ENCODE assay signal across 19 mouse cellular contexts in genomic region chr14:121714268-121714667, GRCm38 (mm10).
A peak's percentile ranks its signal among the peaks of the same experiment; 100 is the strongest.
DNase-seq lines count a peak whose midpoint lies in the region; ATAC-seq and TF ChIP-seq lines count a peak whose summit lies in the region.
"Had no signal": no experiment of that assay in that cellular context is flagged by ENCODE, and none has a peak within 500 bp of the region (broad histone marks: within the 10 kb centered on the region; RNA-seq: fewer than 3 reads in every experiment).

No protein-coding gene starts in this region.

- TF ChIP-seq CTCF in G1E (IDR thresholded peaks at IDR 0.05; ENCODE audit: low read depth, low read length), result no peak

- H3K27me3 ChIP-seq in heart, embryonic 10.5 days (ENCODE audit: insufficient read depth, poor library complexity, severe bottlenecking), result no peaks in the 10 kb centered on the region
- H3K27me3 ChIP-seq in midbrain, embryonic 10.5 days (ENCODE audit: low read depth, poor library complexity, severe bottlenecking), result no peaks in the 10 kb centered on the region
- H3K27me3 ChIP-seq in midbrain, embryonic 16.5 days (ENCODE audit: control insufficient read depth, insufficient read depth, low read depth, low read length), result no peaks in the 10 kb centered on the region
- H3K27me3 ChIP-seq in G1E (ENCODE audit: insufficient read depth, low read length), result no peaks in the 10 kb centered on the region
- H3K27me3 ChIP-seq: hindbrain, embryonic 15.5 days; liver, embryonic 15.5 days; neural tube, embryonic 13.5 days had no signal

- 59% methylated on average over 2 of the region's 2 CpGs for WGBS in heart, embryonic 10.5 days
- 59% methylated on average over 2 of the region's 2 CpGs for WGBS in midbrain, embryonic 10.5 days
- WGBS in midbrain, embryonic 16.5 days, result 53% methylated on average over 2 of the region's 2 CpGs

- ATAC-seq in midbrain, embryonic 16.5 days, result no peak
- ATAC-seq in G1E (ENCODE audit: extremely low read depth, insufficient number of reproducible peaks, low FRiP score, poor library complexity, severe bottlenecking), result 0 out of 2 replicates have a peak, but pooled peaks have one; percentile 29
- peak; percentile 13; the same call in 1 of the 2 replicates for ATAC-seq in granulocyte monocyte progenitor cell, adult 5-6 weeks (replicated peaks; ENCODE audit: poor library complexity, severe bottlenecking)

- no peak overlapping the region for H3K4me3 ChIP-seq in heart, embryonic 10.5 days
- no peak overlapping the region for H3K4me3 ChIP-seq in midbrain, embryonic 10.5 days
- no peak overlapping the region for H3K4me3 ChIP-seq in midbrain, embryonic 16.5 days (ENCODE audit: low read depth, low read length)
- no peak overlapping the region for H3K4me3 ChIP-seq in G1E (ENCODE audit: low read depth, low read length)
- H3K4me3 ChIP-seq: hindbrain, embryonic 15.5 days; left cerebral cortex, adult 2 months; limb, embryonic 13.5 days; liver, embryonic 15.5 days; neural tube, embryonic 13.5 days had no signal

- peak overlapping the region; percentile 72 for H3K27ac ChIP-seq in heart, embryonic 10.5 days
- peak overlapping the region; percentile 82 for H3K27ac ChIP-seq in midbrain, embryonic 10.5 days (replicated peaks)
- no peak overlapping the region for H3K27ac ChIP-seq in midbrain, embryonic 16.5 days (ENCODE audit: low read length)
- H3K27ac ChIP-seq: left cerebral cortex, adult 2 months; liver, embryonic 15.5 days; neural tube, embryonic 13.5 days had no signal

- no peak overlapping the region for H3K9ac ChIP-seq in midbrain, embryonic 16.5 days (ENCODE audit: low read depth, low read length)
- H3K9ac ChIP-seq: hindbrain, embryonic 15.5 days; limb, embryonic 13.5 days; liver, embryonic 15.5 days; neural tube, embryonic 13.5 days had no signal

- no peaks in the 10 kb centered on the region for H3K9me3 ChIP-seq in heart, embryonic 10.5 days
- H3K9me3 ChIP-seq in midbrain, embryonic 10.5 days (replicated peaks), result no peaks in the 10 kb centered on the region
- no peaks in the 10 kb centered on the region for H3K9me3 ChIP-seq in midbrain, embryonic 16.5 days (replicated peaks; ENCODE audit: control insufficient read depth, low read length, poor library complexity, severe bottlenecking)
- H3K9me3 ChIP-seq in G1E (replicated peaks), result no peaks in the 10 kb centered on the region
- H3K9me3 ChIP-seq: hindbrain, embryonic 15.5 days; limb, embryonic 13.5 days; liver, embryonic 15.5 days; neural tube, embryonic 13.5 days had no signal

- H3K4me1 ChIP-seq in heart, embryonic 10.5 days, result peaks cover 49% of the 10 kb centered on the region
- peaks cover 44% of the 10 kb centered on the region for H3K4me1 ChIP-seq in midbrain, embryonic 10.5 days
- peaks cover 22% of the 10 kb centered on the region for H3K4me1 ChIP-seq in midbrain, embryonic 16.5 days (ENCODE audit: control insufficient read depth, insufficient read depth, low read length)
- peaks cover 19% of the 10 kb centered on the region for H3K4me1 ChIP-seq in G1E (ENCODE audit: insufficient read depth, low read depth, low read length)

- H3K4me2 ChIP-seq in midbrain, embryonic 16.5 days (ENCODE audit: low read length), result no peak overlapping the region
- H3K4me2 ChIP-seq: hindbrain, embryonic 15.5 days; limb, embryonic 13.5 days; liver, embryonic 15.5 days; neural tube, embryonic 13.5 days had no signal

- DNase-seq in heart, embryonic 10.5 days (ENCODE audit: low spot score), result no peak
- DNase-seq in heart, postnatal 4 days, result no peak
- no peak for DNase-seq in midbrain, embryonic 10.5 days (ENCODE audit: low spot score)
- DNase-seq in G1E (ENCODE audit: low spot score), result no peak
- DNase-seq in left cerebral cortex, adult 11 months (ENCODE audit: low spot score), result no peak
- DNase-seq: adrenal gland, postnatal 14 days; cerebellum, adult 9-11 months; gastrocnemius, postnatal 36 days; kidney, adult 2 months; kidney, postnatal 4 days; lung, postnatal 4 days; thymus, adult 18-20 months had no signal

- H3K36me3 ChIP-seq in heart, embryonic 10.5 days, result no peaks in the 10 kb centered on the region
- H3K36me3 ChIP-seq in midbrain, embryonic 10.5 days, result no peaks in the 10 kb centered on the region
- no peaks in the 10 kb centered on the region for H3K36me3 ChIP-seq in midbrain, embryonic 16.5 days (ENCODE audit: control insufficient read depth, insufficient read depth, low read length)
- peaks cover 2% of the 10 kb centered on the region for H3K36me3 ChIP-seq in G1E (replicated peaks)
- H3K36me3 ChIP-seq: hindbrain, embryonic 15.5 days; limb, embryonic 13.5 days; liver, embryonic 15.5 days; neural tube, embryonic 13.5 days had no signal
